18 mouse cellular contexts compared by ENCODE assay signal in the genomic region with DNA sequence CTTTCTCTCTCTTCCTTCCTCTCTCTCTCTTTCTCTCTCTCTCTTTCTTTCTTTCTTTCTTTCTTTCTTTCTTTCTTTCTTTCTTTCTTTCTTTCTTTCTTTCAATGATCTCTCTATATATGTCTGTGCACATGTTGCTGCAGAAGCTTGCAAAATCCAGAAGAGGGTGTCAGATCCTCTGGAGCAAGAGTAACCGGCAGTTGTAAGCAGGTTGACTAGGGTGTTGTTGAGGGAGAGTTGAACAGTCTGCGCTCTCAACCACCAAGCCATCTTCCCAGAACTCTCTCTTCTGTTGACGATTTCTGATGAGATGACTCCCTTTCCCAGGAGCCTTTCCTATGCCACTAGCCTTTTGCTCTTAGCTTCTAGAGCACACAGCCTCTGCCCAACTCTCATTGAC. TPM values are rescaled to one million over a fixed set of nuclear protein-coding genes. Genes with fewer than 3 reads are reported as not detected.
"Had no signal": no experiment of that assay in that cellular context is flagged by ENCODE, and none has a peak within 500 bp of the region (broad histone marks: within the 10 kb centered on the region; RNA-seq: fewer than 3 reads in every experiment).

No protein-coding gene starts in this region.

- H3K9ac ChIP-seq: limb, embryonic 15.5 days; midbrain, embryonic 15.5 days; neural tube, embryonic 13.5 days had no signal

- DNase-seq: kidney, adult 8-10 months; kidney, postnatal 14 days; layer of hippocampus, postnatal 36 days; lung, adult 18-20 months; lung, postnatal 4 days; right cerebral cortex, postnatal 25 days; thymus, postnatal 4 days had no signal

- ATAC-seq: hindbrain, embryonic 16.5 days; inflammation-experienced regulatory T-cells, adult 6 months; midbrain, embryonic 15.5 days had no signal

- H3K4me3 ChIP-seq: limb, embryonic 15.5 days; midbrain, embryonic 10.5 days; midbrain, embryonic 15.5 days; neural tube, embryonic 13.5 days had no signal

- H3K9me3 ChIP-seq: limb, embryonic 15.5 days; midbrain, embryonic 10.5 days; midbrain, embryonic 15.5 days; neural tube, embryonic 13.5 days had no signal

- H3K4me1 ChIP-seq: neural tube, embryonic 13.5 days had no signal

- H3K36me3 ChIP-seq: limb, embryonic 15.5 days; midbrain, embryonic 10.5 days; midbrain, embryonic 15.5 days; neural tube, embryonic 13.5 days had no signal

- H3K27ac ChIP-seq: limb, embryonic 15.5 days; midbrain, embryonic 15.5 days; neural tube, embryonic 13.5 days had no signal

- H3K27me3 ChIP-seq: limb, embryonic 15.5 days; midbrain, embryonic 15.5 days; neural tube, embryonic 13.5 days had no signal

- H3K4me2 ChIP-seq: limb, embryonic 15.5 days; midbrain, embryonic 15.5 days; neural tube, embryonic 13.5 days had no signal

RNA-seq across cellular contexts. Expression of gene Reg4, which starts 20.1 kb away (rescaled TPM):
- total RNA-seq: layer of hippocampus, postnatal 36 days; left cerebral cortex, adult 8-10 months; left cerebral cortex, postnatal 25 days; megakaryocyte, adult 5-6 weeks had no signal
- polyA plus RNA-seq: hindbrain, embryonic 16.5 days; inflammation-experienced regulatory T-cells, adult 6 months; limb, embryonic 11.5 days; limb, embryonic 15.5 days; lung, embryonic 16.5 days; midbrain, embryonic 10.5 days; midbrain, embryonic 15.5 days; neural tube, embryonic 13.5 days had no signal

RNA-seq across cellular contexts. Expression of gene Hmgcs2, which starts 38.2 kb away (rescaled TPM):
- polyA plus RNA-seq: inflammation-experienced regulatory T-cells, adult 6 months had no signal
